Mouse (Mus musculus): Measurements from ENCODE around the gene Srebf2. TPM values are rescaled to one million over a fixed set of nuclear protein-coding genes. Genes with fewer than 3 reads are reported as not detected.

Gene Srebf2
- polyA plus RNA-seq, 1 experiment, result 104 TPM

- TF ChIP-seq POLR2A (IDR thresholded peaks at IDR 0.05; ENCODE audit: borderline replicate concordance, insufficient read depth, low read length) (no peak), CTCF (IDR thresholded peaks at IDR 0.05; ENCODE audit: borderline replicate concordance, insufficient read depth, low read depth, low read length) (peak; percentile 87)
- peak; percentile 69 to 83 for DNase-seq
- Histone ChIP-seq H3K27me3 (ENCODE audit: control insufficient read depth, insufficient read depth, low read length) (no peaks in the 10 kb centered on the region), H3K27ac (ENCODE audit: insufficient read depth, low read length) (no peak overlapping the region), H3K4me1 (ENCODE audit: control insufficient read depth, insufficient read depth, low read length) (peaks cover 26% of the 10 kb centered on the region), H3K4me3 (replicated peaks; ENCODE audit: insufficient read depth, low read depth, low read length) (no peak overlapping the region)
- 49% methylated on average over 8 of the region's 8 CpGs for WGBS
These were observed 18.6 kb downstream of the Srebf2 start for GRCm38 (mm10) chr15:82165332-82166239.

DNA sequence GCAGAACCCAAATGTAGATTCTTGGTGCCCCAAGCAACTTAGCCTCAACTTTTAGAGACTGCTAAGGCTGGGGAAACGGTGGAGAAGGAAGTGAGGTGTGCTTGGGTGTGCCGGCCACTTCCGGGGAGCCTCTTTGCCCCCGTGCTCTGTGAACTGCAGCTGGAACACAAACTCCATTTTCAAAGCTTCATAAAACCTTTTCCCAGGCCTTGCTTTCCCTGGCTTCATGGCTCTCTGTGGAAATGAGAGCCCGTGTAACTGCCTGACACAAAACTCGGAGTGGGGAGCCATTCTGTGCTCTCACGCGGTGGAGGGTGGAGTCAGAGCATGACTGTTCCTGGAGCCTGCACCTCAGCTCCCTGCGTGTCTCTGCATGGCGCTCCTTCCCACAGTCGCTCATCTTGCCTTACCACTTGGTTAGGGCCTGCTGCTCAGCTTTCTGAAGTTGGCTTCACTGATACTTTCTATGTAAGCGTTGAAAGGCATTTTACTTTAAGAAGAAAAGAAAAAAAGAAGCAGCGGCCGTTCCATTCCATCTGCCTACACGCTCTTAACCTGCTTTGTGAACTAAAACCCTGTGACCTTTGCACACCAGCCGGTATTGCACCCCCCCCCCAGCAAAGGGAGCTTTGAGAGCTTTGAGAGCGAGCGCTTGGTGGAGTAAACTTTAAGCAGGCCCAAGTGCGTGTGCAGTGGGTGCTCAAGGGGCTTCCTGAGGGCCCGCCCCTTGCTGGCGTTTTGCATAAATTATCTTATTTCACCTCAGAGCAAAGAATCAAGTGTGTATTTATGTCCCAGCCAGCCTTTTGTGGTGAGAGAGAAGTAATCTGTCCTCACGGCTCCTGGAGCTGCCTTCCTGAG lies 19.5 kb downstream of the Srebf2 start:
- H3K27me3 ChIP-seq (ENCODE audit: control insufficient read depth, insufficient read depth, low read length), result no peaks in the 10 kb centered on the region
- no peak overlapping the region for H3K27ac ChIP-seq (ENCODE audit: insufficient read depth, low read length)
- TF ChIP-seq POLR2A (IDR thresholded peaks at IDR 0.05; ENCODE audit: borderline replicate concordance, insufficient read depth, low read length) (no peak), CTCF (IDR thresholded peaks at IDR 0.05; ENCODE audit: borderline replicate concordance, insufficient read depth, low read depth, low read length) (no peak)
- peaks cover 29% of the 10 kb centered on the region for H3K4me1 ChIP-seq (ENCODE audit: control insufficient read depth, insufficient read depth, low read length)
- H3K4me3 ChIP-seq (replicated peaks; ENCODE audit: insufficient read depth, low read depth, low read length), result no peak overlapping the region
- no peak for DNase-seq
- 62% methylated on average over 22 of the region's 22 CpGs for WGBS

DNA sequence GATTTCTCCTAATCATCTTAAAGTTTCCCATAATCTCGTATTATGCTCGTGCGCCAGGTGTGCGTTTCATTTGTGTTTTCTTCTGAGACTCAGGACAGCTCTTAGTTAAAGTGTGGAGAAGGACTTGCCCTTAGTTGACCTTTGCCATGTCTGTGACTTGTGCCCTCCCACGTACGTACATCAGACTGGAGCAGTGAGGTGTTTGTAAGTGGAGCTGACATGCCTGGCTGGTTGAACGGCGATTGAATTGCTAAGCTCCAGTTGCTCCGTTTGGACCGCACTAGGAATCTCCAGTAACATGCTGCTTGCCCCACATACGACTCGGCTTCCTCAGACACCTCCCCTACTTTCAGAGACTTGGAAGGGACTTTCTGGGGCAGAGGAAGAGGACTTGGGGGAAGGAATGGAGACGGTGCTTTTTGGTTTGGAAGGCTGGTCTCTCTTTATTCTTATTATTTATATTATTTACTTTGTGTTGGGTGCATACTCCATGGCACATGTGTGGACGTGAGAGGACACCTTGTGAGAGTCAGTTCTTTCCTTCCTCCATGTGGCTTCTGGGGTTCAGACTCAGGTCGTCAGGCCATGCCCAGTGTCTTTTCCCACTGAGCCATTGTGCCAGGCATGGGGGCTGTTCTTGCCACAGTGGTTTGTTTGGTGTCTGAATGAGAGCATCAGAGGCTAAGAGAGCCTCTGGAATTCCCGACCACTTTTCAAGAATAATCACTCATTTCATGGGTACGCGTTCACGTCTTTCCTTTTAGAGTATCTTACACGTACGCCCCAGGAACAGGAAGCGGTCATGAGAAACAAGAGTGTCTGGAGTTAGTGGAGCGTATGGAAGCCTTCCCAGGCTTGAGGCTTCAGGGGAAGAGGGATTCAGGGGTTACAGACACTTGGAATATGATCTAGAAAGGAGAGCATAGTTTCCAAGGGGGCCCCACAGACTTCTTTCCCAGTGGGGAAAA lies 20.5 kb downstream of the Srebf2 start:
- H3K27ac ChIP-seq (ENCODE audit: insufficient read depth, low read length), result no peak overlapping the region
- no peak for DNase-seq
- TF ChIP-seq CTCF (IDR thresholded peaks at IDR 0.05; ENCODE audit: borderline replicate concordance, insufficient read depth, low read depth, low read length) (no peak), POLR2A (IDR thresholded peaks at IDR 0.05; ENCODE audit: borderline replicate concordance, insufficient read depth, low read length) (no peak)
- H3K4me3 ChIP-seq (replicated peaks; ENCODE audit: insufficient read depth, low read depth, low read length), result no peak overlapping the region
- H3K27me3 ChIP-seq (ENCODE audit: control insufficient read depth, insufficient read depth, low read length), result no peaks in the 10 kb centered on the region
- H3K4me1 ChIP-seq (ENCODE audit: control insufficient read depth, insufficient read depth, low read length), result peaks cover 35% of the 10 kb centered on the region
- 49% methylated on average over 23 of the region's 23 CpGs for WGBS

DNA sequence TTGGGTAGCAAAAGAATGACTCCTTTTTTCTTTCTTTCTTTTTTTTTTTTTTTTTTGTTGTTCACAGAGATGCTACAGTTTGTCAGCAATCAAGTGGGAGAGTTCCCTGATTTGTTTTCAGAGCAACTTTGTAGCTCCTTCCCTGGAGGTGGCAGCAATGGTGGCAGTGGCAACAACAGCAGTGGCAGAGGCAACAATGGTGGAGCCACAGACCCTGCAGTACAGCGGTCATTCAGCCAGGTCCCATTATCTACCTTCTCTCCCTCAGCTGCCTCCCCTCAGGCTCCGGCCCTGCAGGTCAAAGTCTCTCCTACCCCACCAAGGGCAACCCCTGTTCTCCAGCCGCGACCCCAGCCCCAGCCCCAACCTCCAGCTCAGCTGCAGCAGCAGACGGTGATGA lies 22.7 kb downstream of the Srebf2 start:
- TF ChIP-seq CTCF (IDR thresholded peaks at IDR 0.05; ENCODE audit: borderline replicate concordance, insufficient read depth, low read depth, low read length) (no peak), POLR2A (IDR thresholded peaks at IDR 0.05; ENCODE audit: borderline replicate concordance, insufficient read depth, low read length) (no peak)
- no peak for DNase-seq
- WGBS, result 89% methylated on average over 5 of the region's 5 CpGs
- Histone ChIP-seq H3K27me3 (ENCODE audit: control insufficient read depth, insufficient read depth, low read length) (no peaks in the 10 kb centered on the region), H3K4me1 (ENCODE audit: control insufficient read depth, insufficient read depth, low read length) (peaks cover 41% of the 10 kb centered on the region), H3K4me3 (replicated peaks; ENCODE audit: insufficient read depth, low read depth, low read length) (no peak overlapping the region), H3K27ac (ENCODE audit: insufficient read depth, low read length) (no peak overlapping the region)

- 52% methylated on average over 36 of the region's 36 CpGs for WGBS
- Histone ChIP-seq H3K4me1 (ENCODE audit: control insufficient read depth, insufficient read depth, low read length) (peaks cover 41% of the 10 kb centered on the region), H3K4me3 (replicated peaks; ENCODE audit: insufficient read depth, low read depth, low read length) (no peak overlapping the region), H3K27me3 (ENCODE audit: control insufficient read depth, insufficient read depth, low read length) (no peaks in the 10 kb centered on the region), H3K27ac (ENCODE audit: insufficient read depth, low read length) (no peak overlapping the region)
- DNase-seq, result peak; percentile 59 to 68
- TF ChIP-seq POLR2A (IDR thresholded peaks at IDR 0.05; ENCODE audit: borderline replicate concordance, insufficient read depth, low read length) (no peak), CTCF (IDR thresholded peaks at IDR 0.05; ENCODE audit: borderline replicate concordance, insufficient read depth, low read depth, low read length) (no peak)
These were observed 23.7 kb downstream of the Srebf2 start for GRCm38 (mm10) chr15:82170437-82171377.

GRCm38 (mm10) chr15:82172648-82173047 lies 25.7 kb downstream of the Srebf2 start:
- peak; percentile 73 to 78 for DNase-seq
- TF ChIP-seq CTCF (IDR thresholded peaks at IDR 0.05; ENCODE audit: borderline replicate concordance, insufficient read depth, low read depth, low read length) (no peak), POLR2A (IDR thresholded peaks at IDR 0.05; ENCODE audit: borderline replicate concordance, insufficient read depth, low read length) (no peak)
- no peak overlapping the region for H3K4me3 ChIP-seq (replicated peaks; ENCODE audit: insufficient read depth, low read depth, low read length)
- WGBS, result 20% methylated on average over 8 of the region's 8 CpGs
- H3K27me3 ChIP-seq (ENCODE audit: control insufficient read depth, insufficient read depth, low read length), result no peaks in the 10 kb centered on the region
- 0 out of 2 replicates have a peak overlapping the region, but pooled peaks have one; percentile 20 for H3K27ac ChIP-seq (ENCODE audit: insufficient read depth, low read length)
- peaks cover 29% of the 10 kb centered on the region for H3K4me1 ChIP-seq (ENCODE audit: control insufficient read depth, insufficient read depth, low read length)
